Mouse (Mus musculus): Measurements from ENCODE around the gene Elf3. TPM values are rescaled to one million over a fixed set of nuclear protein-coding genes. Genes with fewer than 3 reads are reported as not detected.

The Elf3 gene
- polyA plus RNA-seq, 1 experiment from 2014 or later, result 1.8 TPM

GRCm38 (mm10) chr1:135205257-135205656 is 53.1 kb downstream of the Elf3 start:
- H3K9ac ChIP-seq, result peak overlapping the region; percentile 15
- 47% methylated on average over 4 of the region's 4 CpGs for WGBS (ENCODE audit: insufficient replicate concordance)
- ATAC-seq, result peak; percentile 38; the same call in 1 of the 2 replicates

GRCm38 (mm10) chr1:135204196-135205126 is 53.9 kb downstream of the Elf3 start:
- Histone ChIP-seq H3K27me3 (replicated peaks) (peaks cover 23% of the 10 kb centered on the region), H3K36me3 (no peaks in the 10 kb centered on the region), H3K4me1 (peaks cover 47% of the 10 kb centered on the region), H3K4me3 (no peak overlapping the region), H3K9me3 (replicated peaks) (no peaks in the 10 kb centered on the region; the same call in 1 of the 2 replicates), H3K4me2 (peak overlapping the region; percentile 44), H3K27ac (no peak overlapping the region), H3K9ac (peak overlapping the region; percentile 15; the same call in 1 of the 2 replicates)
- peak; percentile 93 for ATAC-seq
- WGBS (ENCODE audit: insufficient replicate concordance), result 14% methylated on average over 12 of the region's 12 CpGs

More at GRCm38 (mm10) chr1:135205257-135205656, 53.1 kb downstream of the Elf3 start:
- Histone ChIP-seq H3K36me3 (no peaks in the 10 kb centered on the region), H3K27ac (no peak overlapping the region), H3K4me1 (peaks cover 42% of the 10 kb centered on the region), H3K4me2 (peak overlapping the region; percentile 44), H3K9me3 (replicated peaks) (no peaks in the 10 kb centered on the region; the same call in 1 of the 2 replicates), H3K27me3 (replicated peaks) (peaks cover 23% of the 10 kb centered on the region), H3K4me3 (no peak overlapping the region)

Other genes starting within 250 kb of the Elf3 start
- gene Lgr6, start 153.3 kb downstream of the Elf3 start, polyA plus RNA-seq (2016; fragmentation: Nextera tagmentation; extraction: Ambion mirVana), result 0.30 and 0.36 TPM in 2 replicates
- 24.7 and 25.9 TPM in 2 replicates for gene Ptpn7, start 125.9 kb downstream of the Elf3 start, polyA plus RNA-seq (2016; fragmentation: Nextera tagmentation; extraction: Ambion mirVana)
- gene Arl8a, start 111.7 kb downstream of the Elf3 start, polyA plus RNA-seq (2016; fragmentation: Nextera tagmentation; extraction: Ambion mirVana), result 15.5 and 15.8 TPM in 2 replicates
- not detected in 2 replicates for gene Gpr37l1, start 90.9 kb downstream of the Elf3 start, polyA plus RNA-seq (2016; fragmentation: Nextera tagmentation; extraction: Ambion mirVana)
- 36.6 and 38.6 TPM in 2 replicates for gene Rnpep, start 25.5 kb upstream of the Elf3 start, polyA plus RNA-seq (2016; fragmentation: Nextera tagmentation; extraction: Ambion mirVana)
- gene Timm17a, start 55.2 kb upstream of the Elf3 start, polyA plus RNA-seq (2016; fragmentation: Nextera tagmentation; extraction: Ambion mirVana), result 204 and 208 TPM in 2 replicates
- gene Lmod1, start 66.2 kb upstream of the Elf3 start, polyA plus RNA-seq (2016; fragmentation: Nextera tagmentation; extraction: Ambion mirVana), result 0.11 and 0.12 TPM in 2 replicates
- 5.4 and 5.5 TPM in 2 replicates for gene Shisa4, start 116.7 kb upstream of the Elf3 start, polyA plus RNA-seq (2016; fragmentation: Nextera tagmentation; extraction: Ambion mirVana)
- gene Ipo9, start 171.9 kb upstream of the Elf3 start, polyA plus RNA-seq (2016; fragmentation: Nextera tagmentation; extraction: Ambion mirVana), result 50.4 and 53.6 TPM in 2 replicates